Mouse (Mus musculus) CD8-positive naive resting alpha-beta T cell, adult 2 months (primary cell): Measurements from ENCODE around the gene Cdc40.
"Not testable (repeated sequence)": the region's sequence is repeated elsewhere in the genome, so short reads cannot be mapped to it uniquely, and the experiment has no call there.

ENCODE experiments used
- DNase-seq, 2 experiments: peaks; one replicate each; pipeline ENCODE4 v3.0.0; 2022; ENCODE audit warnings: low read depth in 2 of 2, low spot score in 2 of 2

Gene Cdc40

GRCm38 (mm10) chr10:40868081-40868480 is 15.0 kb downstream of the Cdc40 start:
- DNase-seq, result no peak

- no peak for DNase-seq
Measured at GRCm38 (mm10) chr10:40857599-40857998, 25.5 kb downstream of the Cdc40 start.

- no peak for DNase-seq
Measured at GRCm38 (mm10) chr10:40856703-40857102, 26.4 kb downstream of the Cdc40 start.

- DNase-seq, result no peak
Measured at GRCm38 (mm10) chr10:40855616-40856015, 27.5 kb downstream of the Cdc40 start.

GRCm38 (mm10) chr10:40851138-40851537 is 32.0 kb downstream of the Cdc40 start:
- no peak for DNase-seq

GRCm38 (mm10) chr10:40850644-40851043 is 32.5 kb downstream of the Cdc40 start:
- DNase-seq, result no peak

- DNase-seq, result no peak
Measured at GRCm38 (mm10) chr10:40847176-40847874, 35.8 kb downstream of the Cdc40 start.

- DNase-seq, result no peak
Measured at GRCm38 (mm10) chr10:40845626-40846025, 37.5 kb downstream of the Cdc40 start.

- no peak for DNase-seq
Measured at GRCm38 (mm10) chr10:40844546-40844945, 38.6 kb downstream of the Cdc40 start.

- DNase-seq, result no peak
Measured at GRCm38 (mm10) chr10:40843841-40844240, 39.3 kb downstream of the Cdc40 start.

- no peak for DNase-seq
Measured at GRCm38 (mm10) chr10:40840086-40840485, 43.0 kb downstream of the Cdc40 start.

- DNase-seq, result no peak
Measured at GRCm38 (mm10) chr10:40831267-40831666, 51.8 kb downstream of the Cdc40 start.

- no peak for DNase-seq
Measured at GRCm38 (mm10) chr10:40830312-40830711, 52.8 kb downstream of the Cdc40 start.

- DNase-seq, result no peak
Measured at GRCm38 (mm10) chr10:40827706-40828105, 55.4 kb downstream of the Cdc40 start.

- DNase-seq, result no peak
Measured at GRCm38 (mm10) chr10:40825952-40826351, 57.2 kb downstream of the Cdc40 start.

- no peak for DNase-seq
Measured at GRCm38 (mm10) chr10:40816471-40816870, 66.6 kb downstream of the Cdc40 start.

- DNase-seq, result no peak
Measured at GRCm38 (mm10) chr10:40813627-40814026, 69.5 kb downstream of the Cdc40 start.

GRCm38 (mm10) chr10:40809411-40809910 is 73.7 kb downstream of the Cdc40 start:
- not testable (repeated sequence) for DNase-seq

GRCm38 (mm10) chr10:40806221-40806620 is 76.9 kb downstream of the Cdc40 start:
- DNase-seq, result no peak

- no peak for DNase-seq
Measured at GRCm38 (mm10) chr10:40805221-40805620, 77.9 kb downstream of the Cdc40 start.

- DNase-seq, result no peak
Measured at GRCm38 (mm10) chr10:40792115-40792514, 91.0 kb downstream of the Cdc40 start.

- DNase-seq, result no peak
Measured at GRCm38 (mm10) chr10:40790406-40790805, 92.7 kb downstream of the Cdc40 start.
